Mouse (Mus musculus) gastrocnemius, postnatal 14 days (tissue): ENCODE measurements around the gene Hnrnpu. TPM values are rescaled to one million over a fixed set of nuclear protein-coding genes. Genes with fewer than 3 reads are reported as not detected.

Experiments used
- microRNA-seq, 2 experiments: library from miRNA; unstranded; fragments of <30 nt; microRNA quantifications; one replicate each; pipeline ENCODE4 v1.2.0; 2021
- total RNA-seq, 2 experiments: library from RNA; stranded (reverse); gene quantifications; 2 replicates each; pipeline ENCODE4 v1.2.3; 2021

Gene Hnrnpu
- total RNA-seq, 2 experiments from 2014 or later = 143 to 145 TPM

Small RNA genes within 50 kb of the gene (microRNA-seq; reads per million reads assigned to microRNA genes)
- 0 reads per million in 2 experiments for gene Gm27458

Other genes with a start within 250 kb of the Hnrnpu start
- gene Desi2, start 150.4 kb downstream of the Hnrnpu start, total RNA-seq = 10 to 100 TPM; 20.5 to 24.7 TPM
- 10 to 100 TPM; 25.1 to 30.8 TPM for gene Cox20, start 18.7 kb downstream of the Hnrnpu start, total RNA-seq
- gene Efcab2, start 68.3 kb upstream of the Hnrnpu start, total RNA-seq = 1 to 10 TPM; 6.2 to 8.4 TPM
- 1 to 10 TPM; 1.1 to 1.2 TPM for gene Kif26b, start 191.3 kb upstream of the Hnrnpu start, total RNA-seq